Mouse (Mus musculus): ENCODE data around the gene Rgl2. TPM values are rescaled to one million over a fixed set of nuclear protein-coding genes. Genes with fewer than 3 reads are reported as not detected.

The Rgl2 gene
- total and polyA plus RNA-seq, 3 experiments: 24.9 to 43.6 TPM; not detected in 1

GRCm38 (mm10) chr17:33909077-33909868, 20.1 kb upstream of the Rgl2 start, which contains the start of gene Daxx (continued):
- TF ChIP-seq UBTF (IDR thresholded peaks at IDR 0.05; ENCODE audit: borderline replicate concordance, insufficient read depth, low read depth, low read length) (no peak), RCOR1 (IDR thresholded peaks at IDR 0.05; ENCODE audit: low read depth, low read length) (peak; percentile 59; the same call in 1 of the 2 replicates), SIN3A (IDR thresholded peaks at IDR 0.05; ENCODE audit: low read length) (peak; percentile 88), BHLHE40 (IDR thresholded peaks at IDR 0.05; ENCODE audit: borderline replicate concordance, low read depth, low read length) (no peak), MAX (IDR thresholded peaks at IDR 0.05; ENCODE audit: low read length) (peak; percentile 75; the same call in 1 of the 2 replicates), ZNF384 (IDR thresholded peaks at IDR 0.05; ENCODE audit: low read depth, low read length) (no peak), ETS1 (IDR thresholded peaks at IDR 0.05; ENCODE audit: low read depth, low read length) (peak; percentile 73), EP300 (IDR thresholded peaks at IDR 0.05; ENCODE audit: low read depth in 1 of 2, low read length in 2 of 2) (peak in 1 of 2 experiments; percentile 36; a peak in 1 of 4 replicates), MYC (IDR thresholded peaks at IDR 0.05; ENCODE audit: low read depth, low read length) (peak; percentile 68; the same call in 1 of the 2 replicates), ZC3H11A (IDR thresholded peaks at IDR 0.05; ENCODE audit: low read depth, low read length) (no peak), MAFK (IDR thresholded peaks at IDR 0.05; ENCODE audit: borderline replicate concordance, low read depth, low read length) (no peak), MYB (IDR thresholded peaks at IDR 0.05; ENCODE audit: low read depth, low read length) (no peak), USF1 (IDR thresholded peaks at IDR 0.05; ENCODE audit: low read depth, low read length) (no peak), MEF2A (IDR thresholded peaks at IDR 0.05; ENCODE audit: extremely low read depth, insufficient replicate concordance, low read depth, low read length, poor library complexity, severe bottlenecking) (no peak), TAL1 (IDR thresholded peaks at IDR 0.05; ENCODE audit: low read length) (no peak), HCFC1 (IDR thresholded peaks at IDR 0.05; ENCODE audit: low read depth, low read length) (peak; percentile 96), POLR2A (IDR thresholded peaks at IDR 0.05; ENCODE audit: control insufficient read depth in 1 of 2, insufficient read depth in 1 of 2, low read depth in 1 of 2, low read length in 2 of 2, poor library complexity in 1 of 2) (peak in 1 of 2 experiments; percentile 85; a peak in 3 of 4 replicates)

DNA sequence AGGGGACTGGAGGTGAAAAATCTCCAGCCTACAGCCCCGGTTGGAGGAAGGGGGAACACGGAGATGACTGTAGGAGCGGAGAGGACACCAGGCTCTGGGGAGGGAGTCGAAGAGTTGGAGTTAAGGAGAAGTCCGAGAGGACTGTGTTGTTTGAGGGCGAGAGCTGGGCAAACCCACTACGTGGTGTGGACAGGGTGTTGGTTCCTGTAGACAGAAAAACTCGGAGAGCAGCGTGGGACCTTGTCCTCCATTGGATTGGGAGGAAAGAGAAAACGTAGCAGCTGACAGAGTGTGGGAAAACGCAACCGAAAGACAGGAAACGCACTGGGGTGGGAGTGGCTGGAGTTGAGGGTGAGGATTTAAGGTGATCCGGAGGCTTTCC, 19.5 kb upstream of the Rgl2 start:
- Histone ChIP-seq H3K9me3 (replicated peaks; ENCODE audit: insufficient read depth, low read length) (no peaks in the 10 kb centered on the region), H3K79me2 (ENCODE audit: control insufficient read depth, insufficient read depth, low read length, poor library complexity) (peaks cover 32% of the 10 kb centered on the region), H3K27ac (ENCODE audit: control insufficient read depth, low read depth, low read length) (peak overlapping the region; percentile 75), H3K27me3 (ENCODE audit: control insufficient read depth in 1 of 2, insufficient read depth in 2 of 2, low read length in 2 of 2) (no peaks in the 10 kb centered on the region), H3K4me3 (ENCODE audit: control insufficient read depth in 1 of 2, insufficient read depth in 1 of 2, low read depth in 2 of 2, low read length in 2 of 2) (peak overlapping the region; percentile 76 to 90), H3K9ac (ENCODE audit: control insufficient read depth, low read depth, low read length, poor library complexity, severe bottlenecking) (peak overlapping the region; percentile 91), H3K36me3 (ENCODE audit: control insufficient read depth in 1 of 2, insufficient read depth in 2 of 2, low read length in 2 of 2) (peaks cover 0 to 13% of the 10 kb centered on the region in 2 experiments), H3K4me1 (ENCODE audit: control insufficient read depth in 1 of 2, insufficient read depth in 2 of 2, low read length in 2 of 2) (peaks cover 0 to 14% of the 10 kb centered on the region in 2 experiments; a peak in 2 of 4 replicates)
- peak; percentile 75 for DNase-seq (ENCODE audit: low read depth, low spot score)
- TF ChIP-seq GATA1 (IDR thresholded peaks at IDR 0.05; ENCODE audit: low read depth, low read length): no peak
- TF ChIP-seq MAFK (IDR thresholded peaks at IDR 0.05; ENCODE audit: borderline replicate concordance, low read depth, low read length): no peak
- TF ChIP-seq ETS1 (IDR thresholded peaks at IDR 0.05; ENCODE audit: low read depth, low read length): peak; percentile 67
- TF ChIP-seq HCFC1 (IDR thresholded peaks at IDR 0.05; ENCODE audit: low read depth, low read length): 0 out of 2 replicates have a peak, but pooled peaks have one; percentile 22
- TF ChIP-seq ELF1 (IDR thresholded peaks at IDR 0.05; ENCODE audit: low read depth, low read length): 0 out of 2 replicates have a peak, but pooled peaks have one; percentile 14
- TF ChIP-seq MAZ (IDR thresholded peaks at IDR 0.05; ENCODE audit: low read depth, low read length): no peak
- TF ChIP-seq MYC (IDR thresholded peaks at IDR 0.05; ENCODE audit: low read depth, low read length): 0 out of 2 replicates have a peak, but pooled peaks have one; percentile 41
- TF ChIP-seq USF1 (IDR thresholded peaks at IDR 0.05; ENCODE audit: low read depth, low read length): no peak
- TF ChIP-seq USF2 (IDR thresholded peaks at IDR 0.05; ENCODE audit: borderline replicate concordance in 1 of 2, insufficient read depth in 1 of 2, low read depth in 1 of 2, low read length in 2 of 2): no peak
- TF ChIP-seq CTCF (IDR thresholded peaks at IDR 0.05 in 2 of 3, conservative IDR thresholded peaks at IDR 0.05 in 1 of 3; ENCODE audit: control insufficient read depth in 1 of 3, insufficient read depth in 1 of 3, low read depth in 2 of 3, low read length in 3 of 3, poor library complexity in 1 of 3, severe bottlenecking in 1 of 3): no peak
- no peak for TF ChIP-seq NRF1 (IDR thresholded peaks at IDR 0.05; ENCODE audit: insufficient read depth, low read depth, low read length, poor library complexity, severe bottlenecking)
- no peak for TF ChIP-seq MEF2A (IDR thresholded peaks at IDR 0.05; ENCODE audit: extremely low read depth, insufficient replicate concordance, low read depth, low read length, poor library complexity, severe bottlenecking)
- no peak for TF ChIP-seq CHD1 (IDR thresholded peaks at IDR 0.05; ENCODE audit: low read depth, low read length)
- TF ChIP-seq EP300 (IDR thresholded peaks at IDR 0.05; ENCODE audit: low read depth in 1 of 2, low read length in 2 of 2): no peak
- no peak; the same call in 1 of the 2 replicates for TF ChIP-seq KAT2A (conservative IDR thresholded peaks at IDR 0.05; ENCODE audit: low read depth, low read length)
- no peak for TF ChIP-seq E2F4 (IDR thresholded peaks at IDR 0.05; ENCODE audit: borderline replicate concordance, low read depth, low read length)
- peak; percentile 43; the same call in 1 of the 2 replicates for TF ChIP-seq TBP (IDR thresholded peaks at IDR 0.05; ENCODE audit: low read depth, low read length)
- no peak for TF ChIP-seq UBTF (IDR thresholded peaks at IDR 0.05; ENCODE audit: borderline replicate concordance, insufficient read depth, low read depth, low read length)
- TF ChIP-seq MYB (IDR thresholded peaks at IDR 0.05; ENCODE audit: low read depth, low read length): no peak
- TF ChIP-seq RCOR1 (IDR thresholded peaks at IDR 0.05; ENCODE audit: low read depth, low read length): no peak
- TF ChIP-seq ZNF384 (IDR thresholded peaks at IDR 0.05; ENCODE audit: low read depth, low read length): no peak
- TF ChIP-seq SIN3A (IDR thresholded peaks at IDR 0.05; ENCODE audit: low read length): peak; percentile 22; the same call in 1 of the 2 replicates
- TF ChIP-seq ZKSCAN1 (IDR thresholded peaks at IDR 0.05; ENCODE audit: low read depth, low read length): no peak
